Mouse (Mus musculus) ES-E14 (cell line): ENCODE measurements around the gene Trim2.

ENCODE experiments used
- CHD2 ChIP-seq: IDR thresholded peaks from 2 replicates; pipeline ENCODE4 v1.6.1; 2014; ENCODE audit warnings: mild to moderate bottlenecking, low read depth, low read length, inconsistent platforms
- HCFC1 ChIP-seq: IDR thresholded peaks from 2 replicates; pipeline ENCODE4 v1.6.1; 2012; ENCODE audit warnings: low read length, inconsistent platforms, borderline replicate concordance; ENCODE audit not compliant: insufficient read depth
- MAFK ChIP-seq: IDR thresholded peaks from 2 replicates; pipeline ENCODE4 v1.6.1; 2014; ENCODE audit warnings: mild to moderate bottlenecking, low read depth, low read length, inconsistent platforms; ENCODE audit not compliant: insufficient read depth
- ZNF384 ChIP-seq: IDR thresholded peaks from 2 replicates; pipeline ENCODE4 v1.6.1; 2012; ENCODE audit warnings: low read depth, low read length, inconsistent platforms

- TF ChIP-seq HCFC1 = no peak
- no peak for TF ChIP-seq CHD2
- TF ChIP-seq ZNF384 = no peak
- no peak for TF ChIP-seq MAFK
Measured at GRCm38 (mm10) chr3:84199516-84199915, 107.2 kb downstream of the Trim2 start.
